Mouse (Mus musculus) midbrain, embryonic 16.5 days (tissue): ENCODE data around the gene Epb41l2. TPM values are rescaled to one million over a fixed set of nuclear protein-coding genes. Genes with fewer than 3 reads are reported as not detected.

Experiments used
- ATAC-seq: fragments of 200-750 bp; cut with Nextera tagmentation; 2 replicates; pipeline ENCODE4 v1.8.0; 2017; ENCODE audit warnings: moderate TSS enrichment
- H3K27ac ChIP-seq: fragments of 300-500 bp; sonication (generic); 2 replicates; pipeline ENCODE4 v1.5.1; 2014; ENCODE audit warnings: mild to moderate bottlenecking, low read length, mixed read lengths
- H3K27me3 ChIP-seq: fragments of 300-500 bp; sonication (generic); 2 replicates; pipeline ENCODE4 v1.6.1; 2014; ENCODE audit warnings: low read depth, low read length, mixed read lengths; ENCODE audit not compliant: control insufficient read depth, insufficient read depth
- H3K36me3 ChIP-seq: fragments of 300-500 bp; sonication (generic); 2 replicates; pipeline ENCODE4 v1.6.1; 2014; ENCODE audit warnings: mild to moderate bottlenecking, low read length, moderate library complexity, mixed read lengths; ENCODE audit not compliant: control insufficient read depth, insufficient read depth
- H3K4me1 ChIP-seq: fragments of 300-500 bp; sonication (generic); 2 replicates; pipeline ENCODE4 v1.6.1; 2014; ENCODE audit warnings: mild to moderate bottlenecking, low read length, mixed read lengths; ENCODE audit not compliant: control insufficient read depth, insufficient read depth
- H3K4me2 ChIP-seq: fragments of 300-500 bp; sonication (generic); 2 replicates; pipeline ENCODE4 v1.6.1; 2014; ENCODE audit warnings: mild to moderate bottlenecking, low read length, mixed read lengths
- H3K4me3 ChIP-seq: fragments of 300-500 bp; sonication (generic); 2 replicates; pipeline ENCODE4 v1.5.1; 2014; ENCODE audit warnings: low read depth, mild to moderate bottlenecking, low read length, moderate library complexity, mixed read lengths
- H3K9ac ChIP-seq: fragments of 300-500 bp; sonication (generic); 2 replicates; pipeline ENCODE4 v1.6.1; 2014; ENCODE audit warnings: low read depth, low read length, mixed read lengths
- H3K9me3 ChIP-seq: fragments of 300-500 bp; sonication (generic); replicated peaks from 2 replicates; pipeline ENCODE4 v1.6.1; 2014; ENCODE audit warnings: mild to moderate bottlenecking, low read length, mixed read lengths; ENCODE audit not compliant: control insufficient read depth, poor library complexity, severe bottlenecking
- WGBS: fragments of 180-500 bp; shearing (Covaris S2); extraction: QIAGEN DNeasy Blood & Tissue Kit; methylation state at CpG from one replicate; pipeline ENCODE4 v1.1.7; 2014; 5-methylcytosine and 5-hydroxymethylcytosine counted together
- polyA plus RNA-seq: library from polyadenylated mRNA; unstranded; fragments of >200 nt; fragmentation: Nextera tagmentation; extraction: Ambion mirVana; gene quantifications from 2 replicates; pipeline ENCODE4 v1.2.1, GENCODE M21; 2015

The Epb41l2 gene
- polyA plus RNA-seq, 1 experiment from 2014 or later = 31.9 TPM

DNA sequence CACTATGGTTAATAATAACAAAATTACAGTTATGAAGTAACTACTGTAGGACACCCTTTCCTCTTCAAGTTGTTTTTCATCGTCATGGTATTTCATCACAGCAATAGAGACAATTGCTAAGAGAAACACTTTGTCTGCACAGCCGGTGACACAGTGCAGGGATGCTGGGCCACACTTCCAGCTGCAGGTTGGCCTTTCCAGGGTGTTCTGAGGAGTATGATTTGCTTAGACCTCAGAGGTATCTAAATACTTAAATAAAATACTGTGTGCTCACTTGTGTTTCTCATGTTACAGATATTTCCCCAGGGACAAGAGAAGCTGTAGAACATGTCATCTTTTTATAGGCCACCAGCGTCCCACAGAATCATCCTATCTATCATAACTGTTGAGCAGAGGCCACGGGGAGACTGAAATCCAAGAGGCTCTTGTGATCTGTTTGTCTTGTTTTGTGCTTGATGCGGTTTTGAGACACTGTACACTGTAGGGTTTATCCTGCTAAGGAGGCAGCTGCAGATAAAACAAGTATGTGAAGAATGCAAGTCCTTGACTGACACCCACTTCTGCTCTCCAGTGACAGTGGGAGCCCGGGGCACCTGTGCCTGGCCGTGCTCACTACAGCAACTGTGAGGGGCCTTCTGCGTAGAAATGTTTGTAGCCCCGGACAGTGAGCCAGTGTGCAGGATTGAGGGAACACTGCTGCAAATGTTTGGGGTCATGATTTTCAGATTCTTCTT, 174.1 kb downstream of the Epb41l2 start:
- ATAC-seq = no peak
- Histone ChIP-seq H3K9me3 (no peaks in the 10 kb centered on the region), H3K4me1 (no peaks in the 10 kb centered on the region), H3K4me2 (no peak overlapping the region), H3K27me3 (no peaks in the 10 kb centered on the region), H3K27ac (no peak overlapping the region), H3K9ac (no peak overlapping the region), H3K4me3 (no peak overlapping the region), H3K36me3 (no peaks in the 10 kb centered on the region)
- WGBS = 87% methylated on average over 9 of the region's 9 CpGs

DNA sequence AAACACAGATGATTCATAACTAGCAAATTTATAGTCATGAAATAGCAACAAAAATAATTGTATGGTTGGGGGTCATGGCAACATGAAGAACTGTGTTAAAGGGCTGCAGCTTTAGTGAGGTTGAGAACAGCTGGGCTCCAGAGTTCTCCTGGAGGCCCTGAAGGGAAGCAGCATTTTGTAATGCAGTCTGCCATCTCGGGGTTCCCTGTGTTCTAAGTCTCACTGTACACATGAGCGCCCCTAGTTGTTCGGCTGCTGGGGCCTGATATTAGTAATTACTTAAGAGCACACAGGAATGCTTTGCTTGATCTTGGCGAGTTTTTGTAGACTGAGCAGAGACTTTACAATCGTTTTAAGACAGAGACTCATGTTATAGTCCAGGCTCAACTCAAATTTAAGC, 174.9 kb downstream of the Epb41l2 start:
- no peaks in the 10 kb centered on the region for H3K9me3 ChIP-seq
- no peak overlapping the region for H3K9ac ChIP-seq
- H3K4me1 ChIP-seq = no peaks in the 10 kb centered on the region
- WGBS = 88% methylated on average over 5 of the region's 5 CpGs
- ATAC-seq = no peak
- no peak overlapping the region for H3K4me3 ChIP-seq
- H3K4me2 ChIP-seq = no peak overlapping the region
- H3K36me3 ChIP-seq = no peaks in the 10 kb centered on the region
- no peak overlapping the region for H3K27ac ChIP-seq
- H3K27me3 ChIP-seq = no peaks in the 10 kb centered on the region

DNA sequence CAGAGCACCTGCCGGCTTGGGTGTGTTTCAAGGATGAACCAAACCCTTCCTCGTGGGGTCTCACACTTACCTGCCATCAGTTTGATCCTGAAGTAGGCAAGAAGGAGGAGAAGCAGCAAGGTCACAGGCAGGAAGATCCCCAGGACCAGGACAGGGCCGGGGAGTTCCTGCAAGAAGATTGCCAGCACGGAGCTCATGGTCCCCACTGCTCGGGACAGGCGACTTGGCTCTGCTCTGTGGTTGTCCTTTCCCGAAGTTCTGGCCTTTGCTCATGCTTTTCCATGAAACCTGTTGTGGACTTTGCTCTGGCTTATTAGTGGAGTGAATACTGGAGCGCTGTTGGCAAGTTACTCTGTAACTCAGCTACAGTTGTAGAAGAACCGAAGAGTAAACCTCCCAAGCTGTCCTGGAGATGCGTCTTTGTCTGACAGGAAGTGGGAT, 176.3 kb downstream of the Epb41l2 start, which contains the start of gene Smlr1:
TSS of gene Smlr1 (minus strand) at position 377 of the 441 bp plus-strand sequence.
- Histone ChIP-seq H3K27ac (no peak within 1 kb of the TSS), H3K36me3 (no peaks in the 10 kb centered on the region), H3K4me3 (no peak within 1 kb of the TSS), H3K27me3 (no peaks in the 10 kb centered on the region), H3K9me3 (no peaks in the 10 kb centered on the region), H3K4me2 (no peak within 1 kb of the TSS), H3K4me1 (no peaks in the 10 kb centered on the region), H3K9ac (no peak within 1 kb of the TSS)
- WGBS = 95% methylated on average over 10 of the region's 10 CpGs
- no peak for ATAC-seq

DNA sequence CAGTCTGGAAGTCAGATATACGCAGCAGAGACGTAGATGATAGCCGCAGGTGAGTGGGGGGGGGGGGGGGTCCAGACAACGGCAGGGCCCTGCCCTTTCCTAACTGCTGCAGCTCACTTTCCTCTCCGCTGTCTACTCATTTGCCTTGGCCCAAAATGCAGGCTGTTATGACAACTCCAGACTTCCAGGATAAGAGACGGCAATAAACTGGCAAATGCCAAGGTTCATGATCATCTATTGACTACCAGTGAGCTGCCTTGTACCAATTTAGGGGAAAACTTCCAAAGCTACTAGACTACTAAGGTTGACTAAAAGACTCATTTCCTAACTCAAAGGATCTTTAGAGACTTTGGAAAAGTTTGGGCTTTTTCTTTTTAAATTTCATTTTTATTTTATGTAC, 177.0 kb downstream of the Epb41l2 start:
- Histone ChIP-seq H3K4me2 (no peak overlapping the region), H3K9me3 (no peaks in the 10 kb centered on the region), H3K4me3 (no peak overlapping the region), H3K27ac (no peak overlapping the region), H3K36me3 (no peaks in the 10 kb centered on the region), H3K9ac (no peak overlapping the region), H3K4me1 (no peaks in the 10 kb centered on the region), H3K27me3 (no peaks in the 10 kb centered on the region)
- WGBS = 89% methylated on average over 6 of the region's 6 CpGs
- ATAC-seq = no peak

DNA sequence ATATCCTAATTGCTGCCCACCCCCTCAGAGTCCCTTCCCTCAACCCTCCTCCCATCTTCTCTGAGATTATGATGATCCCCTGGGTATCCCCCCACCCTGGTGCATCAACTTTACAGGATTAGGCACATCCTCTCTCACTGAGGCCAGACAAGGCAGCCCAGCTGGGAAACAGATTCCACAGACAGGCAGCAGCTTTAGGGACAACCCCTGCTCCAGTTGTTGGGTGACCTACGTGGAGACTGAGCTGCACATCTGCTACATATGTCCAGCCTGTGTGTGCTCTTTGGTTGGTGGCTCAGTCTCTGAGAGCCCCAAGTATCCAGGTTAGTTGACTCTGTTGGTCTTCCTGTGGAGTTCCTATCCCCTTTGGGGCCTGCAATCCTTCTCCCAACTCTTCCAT, 179.1 kb downstream of the Epb41l2 start:
- no peaks in the 10 kb centered on the region for H3K4me1 ChIP-seq
- no peak overlapping the region for H3K4me2 ChIP-seq
- no peak overlapping the region for H3K9ac ChIP-seq
- no peak overlapping the region for H3K27ac ChIP-seq
- H3K9me3 ChIP-seq = no peaks in the 10 kb centered on the region
- no peak for ATAC-seq
- H3K36me3 ChIP-seq = no peaks in the 10 kb centered on the region
- no peak overlapping the region for H3K4me3 ChIP-seq
- WGBS = 50% methylated on average over 1 of the region's 1 CpGs
- H3K27me3 ChIP-seq = no peaks in the 10 kb centered on the region

DNA sequence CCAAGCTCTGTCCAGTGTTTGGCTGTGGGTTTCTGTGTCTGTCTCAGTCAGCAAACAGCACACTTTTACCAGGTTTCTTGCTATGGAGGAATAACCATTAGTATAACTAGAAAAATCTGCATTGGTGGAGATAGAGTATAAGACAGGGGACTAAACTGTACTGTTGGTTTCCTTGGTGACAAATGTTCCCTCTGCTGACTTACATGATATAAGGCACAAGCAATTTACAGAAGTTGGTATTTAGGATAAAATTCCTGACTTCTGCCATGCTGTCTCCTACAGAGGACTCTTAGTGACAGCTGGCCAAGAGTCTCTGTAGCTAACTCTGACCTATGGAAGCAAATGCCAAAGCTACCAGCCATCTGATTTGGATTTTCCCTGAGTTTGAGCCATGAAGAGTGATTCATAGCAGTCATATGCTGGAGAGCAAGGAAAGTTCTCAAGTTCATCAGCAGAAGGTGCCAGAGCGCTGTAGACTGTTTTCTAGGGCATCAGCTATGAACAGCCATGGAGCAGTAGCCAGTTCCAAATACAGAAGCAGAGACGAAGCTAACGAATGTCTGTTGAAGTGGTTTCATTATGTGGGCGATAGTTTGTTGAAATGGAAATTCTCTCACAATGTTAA, 179.7 kb downstream of the Epb41l2 start:
- H3K4me1 ChIP-seq = no peaks in the 10 kb centered on the region
- H3K27me3 ChIP-seq = no peaks in the 10 kb centered on the region
- ATAC-seq = peak; percentile 60; the same call in 1 of the 2 replicates

DNA sequence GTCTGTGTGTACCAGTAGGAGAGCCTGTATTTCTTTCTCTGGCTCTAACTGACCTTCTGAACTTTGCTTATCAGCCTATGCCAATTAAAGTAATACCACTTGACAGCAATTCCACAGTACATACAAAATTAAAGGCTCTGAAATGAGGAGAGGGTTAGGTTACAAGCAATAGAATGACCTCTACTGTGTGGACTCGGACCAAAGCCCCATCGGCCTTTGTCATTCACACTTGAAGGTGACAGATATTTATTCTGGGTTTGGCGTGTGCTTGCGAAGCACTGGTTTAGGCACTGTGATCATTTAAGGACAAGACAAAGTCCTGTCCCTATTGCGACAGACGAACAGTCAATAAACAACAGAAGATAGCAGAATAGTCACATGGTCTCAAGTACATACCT, 180.2 kb downstream of the Epb41l2 start:
- H3K27ac ChIP-seq = no peak overlapping the region
- WGBS = 77% methylated on average over 6 of the region's 6 CpGs
- no peak overlapping the region for H3K9ac ChIP-seq
- H3K36me3 ChIP-seq = no peaks in the 10 kb centered on the region
- H3K9me3 ChIP-seq = no peaks in the 10 kb centered on the region
- no peaks in the 10 kb centered on the region for H3K4me1 ChIP-seq
- no peak overlapping the region for H3K4me2 ChIP-seq
- H3K4me3 ChIP-seq = no peak overlapping the region
- no peak for ATAC-seq
- no peaks in the 10 kb centered on the region for H3K27me3 ChIP-seq

More for the DNA sequence above, 179.7 kb downstream of the Epb41l2 start:
- Histone ChIP-seq H3K27ac (no peak overlapping the region), H3K9me3 (no peaks in the 10 kb centered on the region), H3K9ac (no peak overlapping the region), H3K4me2 (no peak overlapping the region), H3K4me3 (no peak overlapping the region), H3K36me3 (no peaks in the 10 kb centered on the region)
- WGBS = 84% methylated on average over 4 of the region's 4 CpGs

DNA sequence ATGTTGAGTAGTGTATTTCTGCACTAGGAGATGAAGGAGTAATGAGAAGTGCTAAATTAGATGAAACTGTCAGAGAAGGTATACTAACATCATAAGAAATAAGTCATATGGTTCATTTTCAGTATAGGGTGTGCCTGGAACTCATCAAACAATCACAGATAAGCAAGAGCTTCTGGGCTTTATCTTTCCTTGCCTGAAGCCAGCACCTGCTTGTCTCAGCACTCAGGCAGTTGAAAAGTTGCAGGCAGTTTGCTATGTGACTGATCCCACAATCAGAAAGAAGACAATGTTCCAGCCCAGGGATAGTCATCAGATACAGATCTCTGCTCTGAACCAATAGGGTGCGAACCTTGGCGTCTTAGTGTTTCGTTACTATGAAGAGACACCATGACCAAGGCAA, 181.5 kb downstream of the Epb41l2 start:
- H3K4me1 ChIP-seq = no peaks in the 10 kb centered on the region
- H3K9ac ChIP-seq = no peak overlapping the region
- H3K9me3 ChIP-seq = no peaks in the 10 kb centered on the region
- H3K27ac ChIP-seq = no peak overlapping the region
- H3K4me2 ChIP-seq = no peak overlapping the region
- no peak for ATAC-seq
- H3K27me3 ChIP-seq = no peaks in the 10 kb centered on the region
- H3K36me3 ChIP-seq = no peaks in the 10 kb centered on the region
- WGBS = 98% methylated on average over 3 of the region's 3 CpGs
- no peak overlapping the region for H3K4me3 ChIP-seq

DNA sequence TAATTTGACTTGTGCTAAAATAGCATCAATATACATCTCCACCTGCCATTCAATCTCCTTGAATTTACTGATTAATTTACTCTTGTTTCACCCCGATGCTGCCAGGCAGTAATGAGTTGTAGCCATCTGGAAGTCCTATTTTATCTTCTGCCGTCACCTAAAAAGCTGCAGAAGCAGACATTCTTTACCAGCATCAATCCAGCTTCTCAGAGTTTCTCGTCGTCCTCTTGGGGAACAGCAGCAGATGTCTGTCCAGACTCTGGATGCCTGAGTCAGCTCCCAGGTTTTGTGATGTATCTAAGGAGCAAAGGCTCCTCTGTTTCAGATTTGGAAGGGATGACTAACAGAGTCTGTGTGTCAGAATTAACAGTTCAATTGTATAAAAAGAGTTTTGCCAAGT, 193.3 kb downstream of the Epb41l2 start:
- Histone ChIP-seq H3K36me3 (no peaks in the 10 kb centered on the region), H3K4me1 (no peaks in the 10 kb centered on the region), H3K4me3 (no peak overlapping the region), H3K4me2 (no peak overlapping the region), H3K9me3 (no peaks in the 10 kb centered on the region), H3K27ac (no peak overlapping the region), H3K9ac (no peak overlapping the region), H3K27me3 (no peaks in the 10 kb centered on the region)
- 58% methylated on average over 4 of the region's 4 CpGs for WGBS
- no peak for ATAC-seq
